Mouse (Mus musculus) heart, embryonic 16.5 days (tissue): ENCODE data around the gene Olfr1128. TPM values are rescaled to one million over a fixed set of nuclear protein-coding genes. Genes with fewer than 3 reads are reported as not detected.
"Not testable (repeated sequence)": the region's sequence is repeated elsewhere in the genome, so short reads cannot be mapped to it uniquely, and the experiment has no call there.

ENCODE experiments used
- ATAC-seq: fragments of 200-750 bp; cut with Nextera tagmentation; replicated peaks from 2 replicates; pipeline ENCODE4 v1.8.0; 2017; ENCODE audit warnings: moderate number of reproducible peaks; ENCODE audit not compliant: insufficient read depth, low FRiP score; ENCODE audit errors: extremely low read depth
- H3K27ac ChIP-seq: fragments of 300-500 bp; sonication (generic); 2 replicates; pipeline ENCODE4 v1.5.1; 2014; ENCODE audit warnings: mild to moderate bottlenecking, low read length, control low read depth, moderate library complexity
- H3K27me3 ChIP-seq: fragments of 300-500 bp; sonication (generic); 2 replicates; pipeline ENCODE4 v1.6.1; 2014; ENCODE audit warnings: low read length, mixed read lengths; ENCODE audit not compliant: control insufficient read depth, insufficient read depth
- H3K36me3 ChIP-seq: fragments of 300-500 bp; sonication (generic); 2 replicates; pipeline ENCODE4 v1.6.1; 2014; ENCODE audit not compliant: control insufficient read depth, insufficient read depth
- H3K4me1 ChIP-seq: fragments of 300-500 bp; sonication (generic); 2 replicates; pipeline ENCODE4 v1.6.1; 2014; ENCODE audit warnings: low read length, mixed read lengths; ENCODE audit not compliant: control insufficient read depth, insufficient read depth
- H3K4me2 ChIP-seq: fragments of 300-500 bp; sonication (generic); 2 replicates; pipeline ENCODE4 v1.6.1; 2014; ENCODE audit warnings: low read depth, mild to moderate bottlenecking, control low read depth, low read length
- H3K4me3 ChIP-seq: fragments of 300-500 bp; sonication (generic); 2 replicates; pipeline ENCODE4 v1.5.1; 2014; ENCODE audit warnings: mild to moderate bottlenecking, control low read depth, low read length
- H3K9ac ChIP-seq: fragments of 300-500 bp; sonication (generic); 2 replicates; pipeline ENCODE4 v1.6.1; 2014; ENCODE audit warnings: low read length, control low read depth
- H3K9me3 ChIP-seq: fragments of 300-500 bp; sonication (generic); replicated peaks from 2 replicates; pipeline ENCODE4 v1.6.1; 2016; ENCODE audit warnings: low read length; ENCODE audit not compliant: control insufficient read depth
- WGBS: fragments of 180-500 bp; shearing (Covaris S2); extraction: QIAGEN DNeasy Blood & Tissue Kit; methylation state at CpG from one replicate; pipeline ENCODE4 v1.1.7; 2014; 5-methylcytosine and 5-hydroxymethylcytosine counted together
- polyA plus RNA-seq: library from polyadenylated mRNA; unstranded; fragments of >200 nt; fragmentation: Nextera tagmentation; extraction: Ambion mirVana; gene quantifications from 2 replicates; pipeline ENCODE4 v1.2.1, GENCODE M21; 2015

Gene Olfr1128
- polyA plus RNA-seq, result not detected in 2 replicates

DNA sequence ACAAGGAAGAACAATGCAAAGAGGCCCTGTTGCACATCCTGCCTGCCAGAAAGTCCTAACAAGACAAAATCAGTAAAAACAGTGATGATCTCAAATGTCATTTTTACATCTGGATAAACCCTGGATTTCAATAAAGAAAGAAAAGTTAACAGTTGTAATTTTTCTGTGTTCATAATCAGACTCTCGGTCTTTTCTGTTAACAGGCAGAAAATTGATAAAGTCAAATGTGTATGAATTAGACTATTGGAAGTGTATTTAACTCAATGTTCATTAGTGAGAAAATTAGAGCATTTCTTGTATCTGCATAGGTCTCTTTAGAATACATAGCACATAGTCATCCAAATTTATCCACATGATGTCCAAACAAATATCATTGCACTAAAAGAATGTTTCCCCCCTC, at the start of gene Olfr1128:
Gene Olfr1128, minus strand, starts transcription at position 101 of the 400 bp plus-strand sequence.
- H3K4me2 ChIP-seq, result no peak within 1 kb of the TSS
- no peaks in the 10 kb centered on the region for H3K9me3 ChIP-seq
- no peak within 1 kb of the TSS for H3K27ac ChIP-seq
- ATAC-seq, result no peak
- H3K27me3 ChIP-seq, result no peaks in the 10 kb centered on the region
- no peaks in the 10 kb centered on the region for H3K4me1 ChIP-seq
- 84% methylated on average over 1 of the region's 1 CpGs for WGBS
- no peak within 1 kb of the TSS for H3K9ac ChIP-seq
- no peak within 1 kb of the TSS for H3K4me3 ChIP-seq
- H3K36me3 ChIP-seq, result no peaks in the 10 kb centered on the region

DNA sequence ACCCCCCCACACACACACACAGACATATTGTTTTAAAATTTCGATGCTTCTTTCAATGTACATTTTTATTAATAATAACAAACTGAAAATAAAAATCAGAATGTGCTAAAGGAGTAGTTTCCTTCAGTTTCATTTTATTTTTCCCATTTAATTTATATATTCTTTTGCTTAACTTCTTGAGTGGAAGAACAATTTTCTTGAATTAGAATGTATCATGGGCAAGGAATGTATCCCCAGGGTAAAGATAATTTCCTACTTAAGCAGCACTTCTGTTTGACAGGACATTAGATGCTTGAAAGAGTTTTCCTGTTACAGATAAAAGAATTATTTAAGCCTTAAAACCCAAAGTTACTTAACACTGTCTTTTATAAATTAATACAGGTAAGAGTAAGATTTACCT, 28.3 kb upstream of the Olfr1128 start, which contains the start of gene Olfr1129:
Gene Olfr1129, plus strand, starts transcription at position 301 of the 400 bp plus-strand sequence.
- H3K9me3 ChIP-seq, H3K4me1 ChIP-seq, H3K27ac ChIP-seq, H3K9ac ChIP-seq, H3K4me3 ChIP-seq, H3K36me3 ChIP-seq, H3K4me2 ChIP-seq, ATAC-seq, H3K27me3 ChIP-seq: not testable (repeated sequence)
- 51% methylated on average over 1 of the region's 1 CpGs for WGBS

DNA sequence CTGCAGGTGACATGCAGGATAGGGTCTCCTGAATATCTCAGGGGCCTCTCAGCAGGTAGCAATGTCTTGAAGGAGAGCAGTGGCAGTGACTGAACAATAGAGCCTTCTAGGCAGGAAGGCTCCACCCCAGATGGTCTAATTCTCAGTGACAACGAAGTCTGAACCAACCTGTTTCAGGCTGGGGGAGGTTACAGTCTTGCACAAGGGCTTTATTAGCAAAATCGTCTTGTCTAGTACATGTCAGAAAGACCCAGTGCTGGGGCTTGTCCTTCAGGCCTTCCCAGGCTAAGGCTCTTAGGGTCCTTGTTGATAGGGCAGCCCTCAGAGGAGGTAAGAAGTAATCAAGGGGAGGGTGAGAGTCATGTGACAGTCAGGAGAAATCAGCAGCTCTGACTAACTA, 10.5 kb downstream of the Olfr1128 start:
- H3K4me3 ChIP-seq, result no peak overlapping the region
- 58% methylated on average over 2 of the region's 2 CpGs for WGBS
- no peaks in the 10 kb centered on the region for H3K27me3 ChIP-seq
- no peaks in the 10 kb centered on the region for H3K9me3 ChIP-seq
- no peak overlapping the region for H3K9ac ChIP-seq
- no peaks in the 10 kb centered on the region for H3K36me3 ChIP-seq
- no peak for ATAC-seq
- no peak overlapping the region for H3K4me2 ChIP-seq
- H3K27ac ChIP-seq, result no peak overlapping the region
- no peaks in the 10 kb centered on the region for H3K4me1 ChIP-seq

DNA sequence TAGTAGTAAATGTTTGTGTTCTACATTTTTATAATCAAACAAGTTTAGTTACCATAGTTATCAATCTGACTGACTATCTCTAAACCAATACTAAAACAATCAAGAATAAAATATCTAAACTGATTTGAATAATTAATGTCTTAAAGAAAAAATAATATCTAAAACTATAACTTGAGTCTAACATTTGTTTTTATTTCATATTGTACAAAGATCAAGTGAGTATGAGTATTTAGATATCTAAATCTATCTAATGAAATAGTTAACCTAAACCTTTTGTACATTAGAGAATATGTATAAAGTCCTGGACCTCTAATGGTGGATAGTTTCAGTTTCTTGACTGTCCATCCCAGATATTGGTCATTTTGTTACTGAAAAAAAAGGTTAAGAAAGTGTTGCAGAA, 13.8 kb downstream of the Olfr1128 start, which contains the start of gene Olfr153:
Gene Olfr153, plus strand, starts transcription at position 301 of the 400 bp plus-strand sequence.
- Histone ChIP-seq H3K4me3 (no peak within 1 kb of the TSS), H3K4me2 (no peak within 1 kb of the TSS), H3K4me1 (no peaks in the 10 kb centered on the region), H3K9ac (no peak within 1 kb of the TSS), H3K27me3 (no peaks in the 10 kb centered on the region), H3K9me3 (no peaks in the 10 kb centered on the region), H3K27ac (no peak within 1 kb of the TSS), H3K36me3 (no peaks in the 10 kb centered on the region)
- no peak for ATAC-seq

DNA sequence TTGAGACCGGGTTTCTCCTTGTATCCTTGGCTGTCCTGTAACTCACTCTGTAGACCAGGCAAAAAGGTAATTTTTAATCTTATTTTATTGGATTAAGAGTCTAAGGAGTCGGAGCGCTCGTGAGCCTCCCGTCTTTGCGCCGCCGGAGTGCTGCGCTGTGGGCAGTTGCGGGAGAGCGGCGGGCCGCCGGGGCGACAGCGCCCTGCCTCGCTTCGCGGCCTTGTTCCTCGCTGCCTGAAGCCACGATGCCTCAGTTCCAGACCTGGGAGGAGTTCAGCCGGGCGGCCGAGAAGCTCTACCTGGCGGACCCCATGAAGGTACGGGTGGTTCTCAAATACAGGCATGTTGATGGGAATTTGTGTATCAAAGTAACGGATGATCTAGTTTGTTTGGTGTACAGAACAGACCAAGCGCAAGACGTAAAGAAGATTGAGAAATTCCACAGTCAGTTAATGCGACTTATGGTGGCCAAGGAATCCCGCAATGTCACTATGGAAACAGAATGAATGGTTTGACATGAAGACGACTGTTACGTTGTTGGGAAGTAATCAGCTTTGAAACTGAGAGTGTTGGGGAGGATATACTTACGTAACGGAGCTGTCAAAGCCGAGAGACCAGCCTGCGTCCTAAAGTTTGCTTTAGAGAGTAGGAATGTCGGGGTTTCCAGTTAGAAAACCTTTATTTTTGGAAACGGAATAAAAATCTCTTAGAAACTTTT, 19.3 kb downstream of the Olfr1128 start:
- WGBS, result 27% methylated on average over 38 of the region's 39 CpGs
- not testable (repeated sequence) for ATAC-seq, H3K9ac ChIP-seq, H3K27me3 ChIP-seq, H3K4me1 ChIP-seq, H3K27ac ChIP-seq, H3K9me3 ChIP-seq, H3K36me3 ChIP-seq
- H3K4me3 ChIP-seq, result peak overlapping the region; percentile 23
- H3K4me2 ChIP-seq, result peak overlapping the region; percentile 53

DNA sequence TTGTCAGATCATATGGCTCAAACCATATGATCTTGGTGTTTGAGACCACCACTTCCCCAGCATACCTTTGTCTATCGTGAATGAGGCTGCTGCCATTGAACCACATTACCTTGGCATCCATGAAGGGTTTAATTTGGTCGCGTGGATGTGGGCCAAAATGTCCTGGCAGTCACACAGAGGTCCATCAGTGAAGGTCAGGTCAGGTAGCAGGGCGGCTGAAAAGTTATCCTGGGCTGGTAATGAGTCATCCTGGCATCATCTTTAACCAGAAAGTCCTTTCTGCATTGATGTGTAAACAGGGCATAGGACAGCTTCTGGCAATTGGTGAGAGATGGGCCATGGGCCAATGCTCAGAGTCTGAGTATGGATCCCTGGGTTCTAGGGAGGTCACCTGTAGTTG, 24.7 kb downstream of the Olfr1128 start:
- Histone ChIP-seq H3K9ac (no peak overlapping the region), H3K9me3 (0 out of 2 replicates have a peak, but pooled peaks cover 4% of the 10 kb centered on the region), H3K27me3 (no peaks in the 10 kb centered on the region), H3K27ac (no peak overlapping the region), H3K4me1 (no peaks in the 10 kb centered on the region), H3K36me3 (no peaks in the 10 kb centered on the region), H3K4me3 (no peak overlapping the region), H3K4me2 (no peak overlapping the region)
- WGBS, result 78% methylated on average over 4 of the region's 4 CpGs
- ATAC-seq, result no peak

DNA sequence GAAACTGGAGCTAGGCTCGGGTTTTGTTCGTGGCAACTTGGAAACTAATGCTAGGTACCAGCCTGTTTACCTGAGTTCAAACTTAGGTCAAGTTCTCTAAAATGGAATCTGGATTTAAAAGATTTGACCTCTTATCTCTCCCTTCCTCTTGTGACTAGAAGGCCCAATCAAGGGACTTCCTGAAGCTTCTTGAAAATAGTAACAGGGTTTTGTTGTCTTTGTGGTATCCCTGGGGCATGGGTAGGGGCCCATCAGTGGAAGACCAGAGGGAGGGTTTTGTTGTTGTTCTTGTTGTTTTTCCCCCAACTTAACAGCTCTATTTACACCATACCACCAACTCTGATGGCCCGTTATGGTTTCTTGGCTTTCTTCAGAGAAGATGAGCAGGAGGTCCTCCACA, 28.8 kb downstream of the Olfr1128 start:
- Histone ChIP-seq H3K9me3 (0 out of 2 replicates have a peak, but pooled peaks cover 4% of the 10 kb centered on the region), H3K4me2 (no peak overlapping the region), H3K27ac (no peak overlapping the region), H3K36me3 (no peaks in the 10 kb centered on the region), H3K9ac (no peak overlapping the region), H3K27me3 (no peaks in the 10 kb centered on the region), H3K4me1 (no peaks in the 10 kb centered on the region), H3K4me3 (no peak overlapping the region)
- 79% methylated on average over 3 of the region's 3 CpGs for WGBS
- ATAC-seq, result no peak

DNA sequence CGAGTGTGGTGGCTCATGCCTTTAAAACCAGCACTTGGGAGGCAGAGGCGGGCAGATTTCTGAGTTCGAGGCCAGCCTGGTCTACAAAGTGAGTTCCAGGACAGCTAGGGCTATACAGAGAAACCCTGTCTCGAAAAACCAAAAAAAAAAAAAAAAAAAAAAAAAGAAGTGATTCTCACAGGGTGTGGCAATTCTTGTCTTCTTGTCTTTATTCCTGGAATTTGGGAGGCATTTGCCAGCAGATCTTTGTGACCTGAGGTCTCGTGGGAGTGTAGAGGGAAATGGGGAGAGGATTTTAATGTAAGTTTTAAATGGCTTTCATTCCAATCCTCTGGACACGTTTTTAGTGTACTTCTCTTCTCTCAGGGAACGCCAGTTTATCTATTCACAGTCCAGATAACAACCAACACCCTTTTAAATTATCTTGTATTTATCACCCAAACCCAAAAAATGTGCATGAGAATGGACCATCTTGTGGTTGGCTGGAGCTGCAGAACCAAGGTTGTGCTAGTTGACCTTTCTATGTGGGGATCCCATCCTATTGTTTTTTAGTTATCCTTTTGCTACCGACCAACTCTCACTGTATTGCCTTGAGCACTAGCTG, 29.8 kb downstream of the Olfr1128 start:
- H3K9me3 ChIP-seq, result 0 out of 2 replicates have a peak, but pooled peaks cover 1% of the 10 kb centered on the region
- no peak for ATAC-seq
- H3K4me1 ChIP-seq, result no peaks in the 10 kb centered on the region
- H3K9ac ChIP-seq, result no peak overlapping the region
- H3K27ac ChIP-seq, result no peak overlapping the region
- H3K27me3 ChIP-seq, result no peaks in the 10 kb centered on the region
- H3K36me3 ChIP-seq, result no peaks in the 10 kb centered on the region
- no peak overlapping the region for H3K4me3 ChIP-seq
- 69% methylated on average over 7 of the region's 8 CpGs for WGBS
- no peak overlapping the region for H3K4me2 ChIP-seq

DNA sequence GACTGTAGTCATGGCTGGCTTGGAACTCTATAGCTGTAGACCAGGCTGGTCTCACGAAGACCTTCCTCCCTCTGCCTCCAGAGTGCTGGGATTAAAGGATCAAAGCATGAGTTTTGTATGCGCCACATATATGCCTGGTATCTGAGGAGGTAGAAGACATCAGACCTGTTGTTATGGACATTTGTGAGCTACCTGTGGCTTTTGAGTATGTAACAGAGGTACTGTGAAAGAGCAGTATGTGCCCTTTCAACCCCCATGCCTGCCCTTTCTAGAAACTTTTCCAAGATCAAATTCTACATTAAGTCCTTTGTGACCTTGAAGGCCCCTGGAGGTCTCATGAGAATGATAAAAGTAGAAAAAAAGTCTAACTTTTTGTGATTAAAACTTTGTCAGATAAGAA, 30.3 kb downstream of the Olfr1128 start:
- H3K4me1 ChIP-seq, result no peaks in the 10 kb centered on the region

More for the DNA sequence above, 30.3 kb downstream of the Olfr1128 start:
- Histone ChIP-seq H3K36me3 (no peaks in the 10 kb centered on the region), H3K9me3 (no peaks in the 10 kb centered on the region), H3K4me2 (no peak overlapping the region), H3K27me3 (no peaks in the 10 kb centered on the region), H3K9ac (no peak overlapping the region), H3K4me3 (no peak overlapping the region), H3K27ac (no peak overlapping the region)
- ATAC-seq, result no peak
- 85% methylated on average over 2 of the region's 2 CpGs for WGBS
